Mouse (Mus musculus) megakaryocyte-erythroid progenitor cell, adult 5-6 weeks (primary cell): Measurements from ENCODE around the gene Phrf1. TPM values are rescaled to one million over a fixed set of nuclear protein-coding genes. Genes with fewer than 3 reads are reported as not detected.

Experiments
- ATAC-seq: replicated peaks from 2 replicates; pipeline ENCODE4 v1.8.0; 2016; ENCODE audit warnings: mild to moderate bottlenecking, inconsistent platforms; ENCODE audit not compliant: severe bottlenecking, poor library complexity, low FRiP score, low TSS enrichment
- total RNA-seq, 2 experiments: library from RNA; stranded (forward) in 1 of 2; stranded (reverse) in 1 of 2; fragments of 200-1000, 215-1000 nt in 1 of 2; fragments of >200 nt in 1 of 2; fragmentation: Nextera tagmentation in 1 of 2; gene quantifications; 2 replicates each; pipeline ENCODE4 v1.2.3; 2014 to 2017

Phrf1 gene
- 114 and 119 TPM in 2 replicates for total RNA-seq (2014; fragmentation: Nextera tagmentation)
- 53.9 and 79.3 TPM in 2 replicates for total RNA-seq (2017)

DNA sequence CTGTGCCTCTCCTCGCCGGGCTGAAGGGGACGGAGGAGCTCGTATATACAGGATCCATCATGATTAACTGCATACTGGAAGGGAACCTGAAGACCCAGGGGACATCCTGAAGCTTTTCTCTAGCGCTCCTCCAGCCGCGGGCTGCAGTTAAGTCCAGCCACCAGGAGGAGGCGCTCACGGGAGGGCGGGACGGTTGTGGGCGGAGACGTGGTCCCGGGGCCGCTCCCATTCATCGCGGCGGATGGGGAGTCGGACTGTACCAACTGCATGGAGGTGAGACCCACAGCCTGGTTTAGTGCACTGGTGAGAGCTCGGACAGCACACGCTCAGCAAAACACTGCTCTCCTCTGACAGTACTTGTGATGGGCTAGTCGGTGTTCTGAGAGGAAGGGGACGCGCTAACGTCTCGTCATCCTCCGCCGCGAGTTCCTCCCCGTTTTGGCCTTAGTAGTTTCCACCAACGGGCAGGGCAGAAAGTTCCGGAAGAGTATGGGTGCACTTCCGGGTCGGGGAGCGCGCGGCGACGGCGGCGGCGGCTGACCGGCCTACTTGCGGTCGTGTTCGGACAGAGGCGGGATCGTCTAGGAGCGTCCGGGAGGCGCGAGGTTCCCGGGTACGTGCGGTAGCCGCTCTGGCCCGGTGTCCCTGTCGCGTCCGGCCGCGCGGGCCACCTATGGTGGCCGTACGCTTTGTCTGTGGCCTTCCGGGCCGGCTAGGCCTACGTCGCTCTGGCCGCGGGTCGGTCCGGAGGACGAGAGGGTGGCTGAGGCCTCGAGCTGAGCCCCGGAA lies at the start of gene Phrf1:
Gene Phrf1, plus strand, starts transcription at position 506 of the 789 bp plus-strand sequence.
- peak; percentile 90 for ATAC-seq

DNA sequence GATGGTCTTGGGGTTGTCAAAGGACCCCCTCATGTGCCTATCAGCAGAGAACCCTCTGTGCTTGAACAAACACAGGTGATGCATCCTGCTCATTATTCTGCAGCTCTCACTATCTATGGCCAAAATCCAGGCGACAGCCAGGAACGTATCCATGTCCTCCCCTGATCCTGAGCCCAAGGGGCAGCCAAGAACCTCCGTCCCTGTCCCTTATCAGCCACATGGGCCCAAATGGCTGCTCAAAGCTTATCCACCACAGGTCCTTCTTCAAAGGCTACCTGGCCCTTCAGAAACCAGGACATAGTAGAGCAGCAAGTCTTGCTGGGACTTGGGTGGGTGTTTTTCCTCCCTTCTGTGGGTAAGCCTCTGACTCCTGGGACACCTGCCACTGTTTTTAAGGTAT lies 40.4 kb upstream of the Phrf1 start:
- no peak for ATAC-seq

DNA sequence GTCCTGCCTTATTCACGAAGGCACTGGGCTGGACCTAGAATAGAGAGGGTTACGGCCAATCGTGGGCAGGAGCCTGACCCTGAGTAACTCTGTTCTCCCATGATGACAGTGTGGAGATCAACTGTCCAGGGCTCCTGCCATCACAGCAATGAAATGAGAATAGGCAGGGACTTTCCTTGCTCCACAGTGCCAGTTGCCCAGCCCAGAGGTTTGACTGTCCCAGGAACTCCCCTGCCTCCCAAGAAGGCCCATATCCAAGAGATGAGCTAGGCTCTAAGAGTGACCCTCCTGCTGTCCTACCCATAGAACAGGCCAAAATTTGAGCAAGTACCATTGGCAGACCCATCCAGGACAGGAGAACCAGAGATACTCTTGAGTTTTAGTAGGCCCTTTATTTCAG lies 39.9 kb upstream of the Phrf1 start:
- no peak for ATAC-seq

DNA sequence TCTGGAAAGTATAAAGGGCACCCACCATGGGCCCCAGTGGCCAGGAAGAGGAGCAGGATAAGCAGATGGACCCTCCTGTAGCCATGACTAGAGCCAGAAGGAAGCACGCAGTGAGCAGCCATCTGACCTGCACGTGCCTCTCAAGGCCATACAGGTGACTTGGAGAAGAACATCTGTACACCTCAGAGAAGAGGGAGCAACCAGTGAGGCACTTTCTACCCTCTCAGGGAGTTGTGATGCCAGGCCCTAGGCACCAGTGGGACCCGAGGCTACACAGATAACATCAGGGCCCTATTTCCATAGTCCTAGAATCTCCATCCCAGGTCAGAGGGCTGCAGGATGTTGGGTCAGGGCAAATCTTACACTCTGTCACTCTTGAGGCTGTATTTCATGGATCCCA lies 38.4 kb upstream of the Phrf1 start:
- no peak for ATAC-seq

DNA sequence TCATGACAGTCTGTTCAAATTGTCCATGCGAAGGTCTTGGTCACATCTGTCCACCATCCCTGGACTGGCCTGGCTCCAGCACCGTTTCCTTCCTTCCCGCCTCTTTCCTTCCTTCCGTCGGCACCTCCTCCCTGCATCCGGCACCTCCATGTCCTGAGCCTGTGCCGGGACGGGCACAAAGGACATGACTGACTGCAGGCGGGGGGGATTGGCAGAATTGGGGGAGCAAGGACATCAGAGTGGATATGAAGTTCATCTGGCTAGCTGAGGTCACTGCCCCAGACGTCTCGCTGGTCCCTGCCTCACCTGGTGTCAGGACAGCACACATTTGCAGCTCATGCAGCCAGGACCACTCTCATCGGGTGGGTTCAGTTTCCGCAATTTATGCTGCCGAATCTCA lies 37.5 kb upstream of the Phrf1 start:
- no peak for ATAC-seq

DNA sequence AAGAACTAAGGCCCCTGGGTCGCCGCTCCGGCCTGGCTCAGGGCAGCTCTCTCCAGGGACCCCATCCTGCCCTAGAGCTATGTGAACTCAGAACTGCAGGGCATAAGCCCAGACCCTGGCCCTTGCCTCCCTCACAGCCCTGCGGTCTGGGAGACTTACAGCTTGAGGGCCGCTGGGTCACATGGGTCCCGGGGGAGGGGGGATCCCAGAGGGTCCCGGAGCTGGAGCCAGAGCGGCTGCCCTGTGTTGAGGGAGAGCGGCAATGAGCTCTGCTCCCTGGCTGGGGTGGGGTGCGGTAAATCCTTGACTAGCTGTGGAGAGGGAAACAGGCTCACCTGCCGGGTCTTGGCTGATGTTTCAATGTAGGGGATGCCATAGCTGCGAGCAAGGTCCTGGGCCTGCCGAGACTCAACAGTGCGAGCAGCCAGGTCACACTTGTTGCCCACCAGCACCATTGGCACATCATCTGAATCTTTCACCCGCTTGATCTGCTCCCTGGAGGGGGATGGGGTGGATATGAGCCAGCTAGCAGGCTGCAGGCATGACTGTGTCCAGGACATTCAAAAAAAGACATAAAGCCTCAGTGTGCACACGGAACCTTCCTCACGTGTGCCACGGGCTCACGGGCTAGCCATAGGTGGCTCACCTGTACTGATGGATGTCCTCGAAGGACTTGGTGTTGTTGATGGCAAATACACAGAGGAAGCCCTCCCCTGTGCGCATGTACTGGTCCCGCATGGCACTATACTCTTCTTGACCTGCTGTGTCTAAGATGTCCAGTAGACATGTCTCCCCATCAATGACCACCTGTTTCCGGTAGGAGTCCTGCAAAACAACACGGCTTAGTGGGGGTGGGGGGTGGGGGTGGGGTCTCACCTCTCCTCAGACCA lies 36.5 kb upstream of the Phrf1 start:
- no peak for ATAC-seq

DNA sequence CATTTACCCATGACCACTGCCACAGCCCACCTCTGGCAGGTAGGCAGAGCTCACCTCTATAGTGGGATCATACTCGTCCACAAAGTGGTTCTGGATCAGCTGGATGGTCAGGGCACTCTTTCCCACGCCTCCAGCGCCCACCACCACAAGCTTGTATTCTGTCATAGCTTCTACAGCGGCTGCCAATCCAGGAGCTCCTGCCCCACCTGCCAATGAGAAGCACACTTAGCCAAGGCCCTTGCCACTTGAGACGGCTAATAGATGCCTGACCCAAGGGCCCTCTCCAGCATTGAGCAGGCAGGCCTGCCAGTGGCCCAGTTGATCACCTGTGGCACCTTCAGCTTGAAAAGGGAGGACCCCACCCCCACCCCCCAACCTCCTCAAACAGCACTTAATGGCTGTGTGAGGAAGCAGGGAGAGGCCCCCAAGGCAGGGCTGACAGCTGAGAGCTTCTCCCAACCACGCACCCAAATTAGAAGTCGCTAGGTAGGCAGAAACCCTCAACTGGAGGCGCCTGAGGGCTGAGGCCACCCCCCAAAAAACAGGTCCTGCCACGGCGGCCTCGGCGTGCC lies 35.7 kb upstream of the Phrf1 start:
- ATAC-seq: no peak

DNA sequence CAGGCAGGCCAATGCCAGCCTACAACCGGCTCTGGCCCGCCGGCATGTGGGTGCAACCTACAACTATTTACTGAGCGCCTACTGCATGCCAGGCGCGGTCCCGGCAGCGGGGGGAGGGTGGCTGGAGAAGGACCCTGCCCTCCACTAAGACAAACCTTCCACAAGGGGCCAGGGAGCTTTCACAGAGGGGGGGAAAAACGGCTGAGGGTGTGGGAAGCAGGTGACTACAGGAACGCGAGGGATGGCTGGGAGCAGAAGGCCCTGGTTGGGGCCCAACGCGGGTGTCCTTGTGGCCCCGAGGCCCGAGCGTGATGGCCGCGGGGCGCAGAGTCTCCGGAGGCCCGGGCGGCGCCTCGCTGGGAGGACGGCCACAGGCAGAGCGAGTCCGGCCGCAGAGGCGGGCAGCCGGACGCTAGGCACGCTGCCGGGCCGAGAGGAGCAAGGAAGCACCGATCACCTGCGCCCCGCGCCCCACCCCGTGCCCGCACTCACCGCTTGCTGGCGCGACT lies 35.2 kb upstream of the Phrf1 start:
- peak; percentile 5; the same call in 1 of the 2 replicates for ATAC-seq

DNA sequence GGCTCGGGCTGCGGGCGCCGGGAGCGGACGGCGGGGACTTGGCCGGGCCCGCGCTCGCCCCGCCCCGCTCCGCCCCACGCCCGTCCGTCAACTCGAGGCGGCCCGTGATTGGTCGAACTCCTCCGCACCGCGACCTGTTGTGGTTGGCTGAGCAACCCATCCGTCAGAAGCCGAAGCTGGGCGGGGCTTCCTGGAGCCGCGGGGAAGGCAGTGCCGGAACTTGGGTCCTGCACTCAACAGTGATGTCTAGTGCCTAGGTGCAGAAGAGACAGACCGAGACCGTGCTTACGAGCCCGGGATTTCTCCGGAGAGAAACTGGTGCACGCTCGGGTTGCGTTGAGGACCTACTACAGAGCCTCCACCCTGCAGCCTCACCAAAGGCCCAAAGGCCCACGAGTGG lies 34.6 kb upstream of the Phrf1 start, which contains the start of the genes Hras and Lrrc56:
Gene Hras, minus strand, starts transcription at position 58 of the 400 bp plus-strand sequence.
Gene Lrrc56, plus strand, starts transcription at position 210 of the 400 bp plus-strand sequence.
- ATAC-seq: peak; percentile 88

DNA sequence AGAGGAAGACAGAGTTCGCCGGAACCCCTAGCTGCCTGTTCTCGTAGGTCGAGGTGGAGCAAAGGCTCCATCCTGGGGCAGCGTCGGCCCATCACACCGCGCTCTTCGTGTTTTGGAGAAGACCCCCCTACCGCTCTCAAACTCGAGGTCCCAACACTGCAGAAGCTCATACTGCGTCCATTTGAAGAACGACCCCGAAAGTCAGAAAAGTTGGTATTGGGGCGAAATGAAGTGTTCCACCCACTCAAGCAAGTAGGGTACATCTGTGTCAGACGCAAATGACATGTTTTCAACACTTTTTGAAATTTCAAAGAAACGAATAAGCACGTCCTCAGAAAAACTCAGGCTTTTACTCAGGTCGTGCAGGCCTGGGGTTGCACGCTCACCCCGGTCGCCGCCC lies 34.2 kb upstream of the Phrf1 start:
- ATAC-seq: no peak; the same call in 1 of the 2 replicates

DNA sequence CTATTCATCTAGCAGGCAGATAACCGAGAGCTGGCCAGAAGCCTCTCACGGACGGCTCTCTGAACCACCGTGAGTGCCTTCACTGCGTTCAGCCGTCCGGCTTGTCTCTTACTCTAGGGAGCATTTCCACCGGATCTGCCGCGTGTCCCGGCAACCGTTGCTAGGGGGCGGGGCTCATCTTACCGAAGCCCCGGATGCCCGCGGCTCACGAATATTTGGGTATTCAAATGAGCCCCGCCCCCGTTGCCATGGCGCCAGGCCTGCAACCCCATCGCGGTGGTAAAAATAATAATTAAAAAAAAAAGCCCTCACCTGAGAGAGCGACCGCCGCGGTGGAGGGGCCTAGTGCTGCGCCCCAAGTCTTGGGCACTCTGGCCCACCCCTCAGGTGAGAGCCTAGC lies 33.8 kb upstream of the Phrf1 start:
- ATAC-seq: peak; percentile 55

DNA sequence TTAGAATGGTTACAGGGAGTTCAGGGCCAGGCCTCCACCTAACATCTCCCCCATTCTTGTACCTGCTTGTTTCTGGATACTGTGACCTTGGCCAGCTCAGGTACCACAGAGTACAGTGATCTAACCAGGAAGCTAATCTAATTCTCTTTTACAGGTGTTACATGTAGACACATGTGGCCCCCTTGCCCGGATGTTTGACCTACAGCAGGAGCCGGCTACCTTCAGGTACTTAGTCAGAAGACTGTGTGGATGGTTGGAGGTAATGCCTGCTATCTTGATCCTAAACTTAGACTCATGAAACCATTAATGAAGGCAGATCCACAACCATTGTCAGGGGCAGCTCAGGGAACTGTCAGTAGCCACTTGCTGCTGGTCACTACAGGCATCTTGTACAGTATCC lies 32.8 kb upstream of the Phrf1 start:
- no peak for ATAC-seq

DNA sequence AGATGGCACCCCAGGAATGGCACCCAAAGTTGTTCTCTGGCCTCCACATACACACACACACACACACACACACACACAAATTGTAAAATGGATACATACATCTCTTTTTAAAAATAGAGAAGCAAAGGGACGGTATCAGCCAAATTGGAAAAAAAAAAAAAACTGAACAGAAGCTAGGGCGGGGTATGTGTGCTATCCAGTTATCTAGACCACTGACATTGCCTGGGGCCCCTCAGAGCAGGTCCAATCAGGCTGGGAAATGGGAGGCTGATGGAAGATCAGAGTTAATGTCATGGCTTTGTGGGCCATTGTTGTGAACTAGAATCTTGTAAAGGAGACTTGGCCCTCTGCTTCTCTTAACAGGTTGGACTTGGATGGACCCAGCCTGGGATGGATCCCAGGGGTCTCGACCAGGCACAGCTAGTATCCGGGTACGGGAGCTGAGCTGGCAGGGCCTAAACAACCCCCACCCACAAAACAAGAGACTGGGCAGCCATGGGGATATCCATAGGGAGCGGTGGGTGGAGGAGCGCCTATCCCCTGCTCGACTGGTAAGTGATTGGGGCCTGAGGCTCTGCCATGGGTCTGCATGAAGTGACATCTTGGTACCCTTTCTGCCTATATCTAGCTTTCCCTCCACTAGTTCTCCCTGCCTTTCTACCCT lies 31.8 kb upstream of the Phrf1 start:
- no peak for ATAC-seq

DNA sequence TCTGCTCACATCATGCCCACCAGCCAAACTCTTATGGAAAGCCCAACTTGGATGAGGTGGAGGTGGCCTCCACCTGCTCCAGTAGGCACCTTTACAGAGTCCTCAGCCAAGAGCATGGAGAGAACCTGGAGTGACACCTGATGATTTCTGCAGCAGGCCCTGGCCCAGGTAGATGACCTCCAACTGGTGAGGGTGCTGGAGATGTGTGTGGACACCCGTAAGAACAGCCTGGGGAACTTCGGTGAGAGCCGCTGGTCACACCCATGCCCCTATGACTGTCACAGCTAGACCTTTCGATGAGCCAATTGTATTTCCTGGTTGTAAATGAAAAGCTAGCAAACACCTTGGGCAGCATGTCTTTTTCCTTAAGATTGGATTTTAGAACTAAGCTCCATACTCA lies 30.5 kb upstream of the Phrf1 start:
- no peak for ATAC-seq

DNA sequence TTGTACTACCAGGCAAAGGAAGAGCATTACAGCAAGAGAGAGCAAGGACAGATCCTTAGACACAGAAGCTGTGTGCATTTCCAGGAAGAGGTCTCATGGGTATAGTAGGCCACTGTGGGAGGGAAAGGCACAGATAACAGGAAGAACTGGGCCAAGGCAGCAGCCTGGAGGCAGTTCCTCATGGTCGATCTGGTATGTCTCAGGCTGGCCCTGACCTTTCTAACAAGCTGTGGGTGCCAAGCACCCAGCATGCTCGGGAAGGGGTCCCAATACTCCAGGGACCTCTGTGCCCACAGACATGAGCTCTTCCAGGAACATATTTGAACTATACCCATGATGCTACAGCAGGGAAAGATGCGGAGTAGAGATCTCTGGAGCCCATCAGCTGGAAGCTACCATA lies 24.0 kb upstream of the Phrf1 start:
- ATAC-seq: no peak

DNA sequence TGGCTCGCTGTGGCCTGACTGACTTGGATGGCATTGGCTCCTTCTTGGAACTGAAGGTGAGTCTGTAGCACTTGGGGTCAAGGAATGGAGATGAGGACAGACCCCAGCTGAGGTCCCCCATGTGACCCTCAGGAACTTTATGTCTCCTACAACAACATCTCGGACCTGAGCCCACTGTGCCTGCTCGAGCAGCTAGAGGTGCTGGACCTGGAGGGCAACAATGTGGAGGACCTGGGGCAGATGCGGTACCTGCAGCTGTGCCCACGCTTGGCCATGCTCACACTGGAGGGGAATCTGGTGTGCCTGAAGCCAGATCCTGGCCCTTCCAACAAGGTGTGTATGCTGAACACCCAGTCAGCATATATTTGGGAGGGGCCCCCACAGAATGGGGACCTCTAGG lies 23.1 kb upstream of the Phrf1 start:
- no peak for ATAC-seq

DNA sequence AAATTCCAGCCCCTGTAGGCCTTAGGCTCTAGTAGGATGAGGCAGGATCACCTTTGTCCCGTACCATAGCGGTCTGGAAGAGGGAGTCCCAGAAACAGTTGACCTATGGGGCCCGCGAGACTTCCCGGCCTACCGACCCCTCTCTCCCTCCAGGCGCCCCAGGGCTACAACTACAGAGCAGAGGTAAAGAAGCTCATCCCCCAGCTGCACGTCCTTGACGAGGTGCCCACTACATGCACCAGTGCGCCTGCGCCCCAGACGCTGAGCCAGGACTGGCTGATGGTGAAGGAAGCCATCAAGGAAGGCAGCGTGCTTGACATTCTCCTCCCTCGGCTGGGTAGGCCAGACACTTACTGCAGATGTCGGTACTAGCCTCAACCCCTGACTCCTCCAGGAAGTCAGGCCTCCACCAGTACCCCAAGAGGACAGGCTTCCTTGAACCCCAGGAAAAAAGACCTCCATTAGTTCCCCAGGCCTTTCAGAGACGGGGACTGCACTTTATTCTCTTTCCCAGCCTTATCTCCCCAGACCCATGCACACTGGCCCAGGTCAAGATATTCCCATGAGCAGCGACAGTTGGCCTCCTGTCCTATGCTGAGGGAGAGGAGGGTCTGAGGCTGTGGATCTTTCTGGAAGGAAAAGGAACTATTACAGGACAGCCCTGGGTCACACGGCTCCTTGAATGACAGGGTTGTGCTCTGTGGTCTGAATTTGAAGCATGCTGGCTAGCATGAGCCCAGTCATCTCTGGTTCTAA lies 22.2 kb upstream of the Phrf1 start:
- 0 out of 2 replicates have a peak, but pooled peaks have one; percentile 19 for ATAC-seq

DNA sequence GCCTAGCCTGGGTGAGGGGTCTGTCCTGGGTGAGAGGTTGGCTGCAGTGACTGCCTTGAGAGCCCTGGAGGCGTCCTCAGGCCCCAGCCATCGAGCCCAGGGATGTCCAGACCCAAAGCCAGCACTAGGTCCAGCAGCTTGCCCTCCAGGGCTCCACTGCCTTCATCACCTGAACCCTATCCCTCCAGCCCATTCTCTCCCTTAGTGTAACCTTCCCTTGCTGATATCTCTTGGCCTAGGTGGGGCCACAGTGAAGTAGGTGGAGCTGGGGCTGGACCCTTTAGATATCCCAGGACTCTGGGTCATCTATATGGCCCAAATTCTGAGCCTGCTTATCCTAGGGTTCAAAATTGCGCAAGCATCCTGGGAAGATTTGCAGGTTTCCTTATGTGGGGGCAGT lies 19.1 kb upstream of the Phrf1 start:
- no peak for ATAC-seq

DNA sequence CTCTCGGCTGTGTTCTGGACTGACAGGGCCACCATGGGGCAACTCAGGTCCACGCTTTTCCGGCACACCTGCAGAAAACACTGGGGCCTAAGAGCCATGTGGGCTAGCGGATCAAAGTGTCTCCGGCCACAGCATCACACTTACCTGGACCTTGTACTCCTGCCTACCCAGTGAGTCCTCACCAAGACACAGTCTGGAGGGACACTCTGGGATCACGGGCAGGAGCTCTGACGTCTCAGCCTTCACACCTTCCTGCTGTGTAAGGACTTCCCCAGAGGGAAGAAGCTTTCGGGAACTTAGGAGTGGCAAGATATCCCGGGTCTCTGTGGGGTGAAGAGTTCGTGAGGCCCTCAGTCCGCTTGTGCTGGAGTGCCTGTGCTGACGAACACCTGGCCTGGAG lies 18.4 kb upstream of the Phrf1 start:
- no peak for ATAC-seq
